Mouse (Mus musculus) E14TG2a.4 (cell line): ENCODE measurements around the gene Paqr7.

Source experiments
- CTCF ChIP-seq: conservative IDR thresholded peaks from 2 replicates; pipeline ENCODE4 v1.5.1; 2014; ENCODE audit warnings: low read length
- NANOG ChIP-seq: IDR thresholded peaks from 2 replicates; pipeline ENCODE4 v1.6.1; 2014; ENCODE audit warnings: borderline replicate concordance, low read length, mixed read lengths
- POU5F1 ChIP-seq: IDR thresholded peaks from 2 replicates; pipeline ENCODE4 v1.6.1; 2014; ENCODE audit warnings: low read length, borderline replicate concordance

DNA sequence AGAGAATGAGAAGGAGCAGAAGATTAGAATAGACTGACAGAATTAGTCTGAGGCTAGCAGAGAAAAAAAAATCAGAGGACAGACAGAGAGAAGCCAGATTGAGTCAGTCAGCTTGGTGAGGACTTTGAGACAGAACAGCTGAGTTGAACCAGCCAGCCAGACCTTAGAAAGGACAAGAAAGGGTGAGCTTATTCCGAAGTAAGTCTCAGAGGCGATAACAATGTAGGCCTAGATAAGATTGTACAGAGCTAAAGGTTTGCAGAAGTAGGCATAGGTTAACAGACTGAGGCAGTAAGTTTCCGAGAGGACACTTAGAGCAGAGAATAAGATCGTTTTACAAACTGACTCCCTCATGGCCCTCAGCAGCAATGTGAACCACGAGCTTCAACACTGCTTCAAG lies 35.2 kb upstream of the Paqr7 start:
- TF ChIP-seq CTCF (no peak), POU5F1 (no peak), NANOG (no peak)
